Mouse (Mus musculus): ENCODE measurements around the gene Bcor. TPM values are rescaled to one million over a fixed set of nuclear protein-coding genes. Genes with fewer than 3 reads are reported as not detected.

Bcor gene
- total RNA-seq, 2 experiments from 2014 or later = 14.7 to 20.1 TPM

GRCm38 (mm10) chrX:12014726-12015464 is 145.3 kb downstream of the Bcor start:
- no peak for DNase-seq
- intact Hi-C loops (cut with DNase I; ENCODE audit: low total_unique reads) = no loop called here

- DNase-seq = no peak
- intact Hi-C loops (cut with DNase I; ENCODE audit: low total_unique reads) = no loop called here
Measured at GRCm38 (mm10) chrX:12010660-12011059, 149.5 kb downstream of the Bcor start.

- intact Hi-C loops (cut with DNase I; ENCODE audit: low total_unique reads) = no loop called here
Measured at GRCm38 (mm10) chrX:12009046-12009445, 151.1 kb downstream of the Bcor start.

GRCm38 (mm10) chrX:12007832-12008540 is 152.2 kb downstream of the Bcor start:
- intact Hi-C loops (cut with DNase I; ENCODE audit: low total_unique reads) = no loop called here
- no peak for DNase-seq

More at GRCm38 (mm10) chrX:12009046-12009445, 151.1 kb downstream of the Bcor start:
- no peak for DNase-seq

- intact Hi-C loops (cut with DNase I; ENCODE audit: low total_unique reads) = no loop called here
- peak; percentile 59 for DNase-seq
Measured at GRCm38 (mm10) chrX:12006882-12007753, 153.0 kb downstream of the Bcor start.

- intact Hi-C loops (cut with DNase I; ENCODE audit: low total_unique reads) = no loop called here
- peak; percentile 70 for DNase-seq
Measured at GRCm38 (mm10) chrX:12006031-12006881, 153.9 kb downstream of the Bcor start.

- peak; percentile 53 for DNase-seq
- intact Hi-C loops (cut with DNase I; ENCODE audit: low total_unique reads) = no loop called here
Measured at GRCm38 (mm10) chrX:12005181-12006030, 154.7 kb downstream of the Bcor start.

- intact Hi-C loops (cut with DNase I; ENCODE audit: low total_unique reads) = no loop called here
- no peak for DNase-seq
Measured at GRCm38 (mm10) chrX:12004416-12004815, 155.7 kb downstream of the Bcor start.

GRCm38 (mm10) chrX:12003947-12004346 is 156.2 kb downstream of the Bcor start:
- DNase-seq = no peak
- intact Hi-C loops (cut with DNase I; ENCODE audit: low total_unique reads) = no loop called here

- intact Hi-C loops (cut with DNase I; ENCODE audit: low total_unique reads) = no loop called here
- DNase-seq = no peak
Measured at GRCm38 (mm10) chrX:12003539-12003938, 156.6 kb downstream of the Bcor start.

- no peak for DNase-seq
Measured at GRCm38 (mm10) chrX:12003106-12003505, 157.0 kb downstream of the Bcor start.

GRCm38 (mm10) chrX:12002596-12002995 is 157.6 kb downstream of the Bcor start:
- intact Hi-C loops (cut with DNase I; ENCODE audit: low total_unique reads) = no loop called here
- no peak for DNase-seq

More at GRCm38 (mm10) chrX:12003106-12003505, 157.0 kb downstream of the Bcor start:
- intact Hi-C loops (cut with DNase I; ENCODE audit: low total_unique reads) = no loop called here

- DNase-seq = no peak
- intact Hi-C loops (cut with DNase I; ENCODE audit: low total_unique reads) = no loop called here
Measured at GRCm38 (mm10) chrX:12001969-12002368, 158.2 kb downstream of the Bcor start.

GRCm38 (mm10) chrX:12001336-12001735 is 158.8 kb downstream of the Bcor start:
- intact Hi-C loops (cut with DNase I; ENCODE audit: low total_unique reads) = no loop called here
- no peak for DNase-seq

GRCm38 (mm10) chrX:12000620-12001019 is 159.5 kb downstream of the Bcor start:
- intact Hi-C loops (cut with DNase I; ENCODE audit: low total_unique reads) = no loop called here
- no peak for DNase-seq

GRCm38 (mm10) chrX:11999951-12000350 is 160.2 kb downstream of the Bcor start:
- DNase-seq = no peak
- intact Hi-C loops (cut with DNase I; ENCODE audit: low total_unique reads) = no loop called here

- intact Hi-C loops (cut with DNase I; ENCODE audit: low total_unique reads) = no loop called here
- DNase-seq = peak; percentile 69
Measured at GRCm38 (mm10) chrX:11998934-11999336, 161.2 kb downstream of the Bcor start.

- no peak for DNase-seq
- intact Hi-C loops (cut with DNase I; ENCODE audit: low total_unique reads) = no loop called here
Measured at GRCm38 (mm10) chrX:11996891-11997290, 163.3 kb downstream of the Bcor start.
